Mouse (Mus musculus) heart, embryonic 15.5 days (tissue): ENCODE results near the gene Lim2. TPM values are rescaled to one million over a fixed set of nuclear protein-coding genes. Genes with fewer than 3 reads are reported as not detected.

ENCODE experiments used
- ATAC-seq: fragments of 200-750 bp; cut with Nextera tagmentation; replicated peaks from 2 replicates; pipeline ENCODE4 v1.8.0; 2017; ENCODE audit warnings: low read depth, moderate TSS enrichment; ENCODE audit not compliant: insufficient number of reproducible peaks, insufficient read depth, low FRiP score
- H3K27ac ChIP-seq: fragments of 300-500 bp; sonication (generic); 2 replicates; pipeline ENCODE4 v1.5.1; 2015; ENCODE audit warnings: mild to moderate bottlenecking, inconsistent platforms
- H3K27me3 ChIP-seq: fragments of 300-500 bp; sonication (generic); 2 replicates; pipeline ENCODE4 v1.6.1; 2015; ENCODE audit warnings: inconsistent platforms
- H3K36me3 ChIP-seq: fragments of 300-500 bp; sonication (generic); 2 replicates; pipeline ENCODE4 v1.6.1; 2015; ENCODE audit warnings: mild to moderate bottlenecking, inconsistent platforms
- H3K4me1 ChIP-seq: fragments of 300-500 bp; sonication (generic); replicated peaks from 2 replicates; pipeline ENCODE4 v1.6.1; 2015; ENCODE audit warnings: inconsistent platforms
- H3K4me2 ChIP-seq: fragments of 300-500 bp; sonication (generic); 2 replicates; pipeline ENCODE4 v1.6.1; 2015; ENCODE audit warnings: inconsistent platforms, mild to moderate bottlenecking, moderate library complexity
- H3K4me3 ChIP-seq: fragments of 300-500 bp; sonication (generic); 2 replicates; pipeline ENCODE4 v1.5.1; 2015; ENCODE audit warnings: mild to moderate bottlenecking, inconsistent platforms
- H3K9ac ChIP-seq: fragments of 300-500 bp; sonication (generic); 2 replicates; pipeline ENCODE4 v1.6.1; 2015; ENCODE audit warnings: mild to moderate bottlenecking, inconsistent platforms
- H3K9me3 ChIP-seq: fragments of 300-500 bp; sonication (generic); replicated peaks from 2 replicates; pipeline ENCODE4 v1.6.1; 2016; ENCODE audit warnings: inconsistent platforms
- WGBS: fragments of 180-500 bp; shearing (Covaris S2); methylation state at CpG from one replicate; pipeline ENCODE4 v1.1.7; 2015; ENCODE audit warnings: mixed read lengths; 5-methylcytosine and 5-hydroxymethylcytosine counted together
- polyA plus RNA-seq: library from polyadenylated mRNA; unstranded; fragments of >200 nt; fragmentation: Nextera tagmentation; extraction: Ambion mirVana; gene quantifications from 2 replicates; pipeline ENCODE4 v1.2.1, GENCODE M21; 2015

Gene Lim2
- polyA plus RNA-seq, 1 experiment from 2014 or later, result not detected

DNA sequence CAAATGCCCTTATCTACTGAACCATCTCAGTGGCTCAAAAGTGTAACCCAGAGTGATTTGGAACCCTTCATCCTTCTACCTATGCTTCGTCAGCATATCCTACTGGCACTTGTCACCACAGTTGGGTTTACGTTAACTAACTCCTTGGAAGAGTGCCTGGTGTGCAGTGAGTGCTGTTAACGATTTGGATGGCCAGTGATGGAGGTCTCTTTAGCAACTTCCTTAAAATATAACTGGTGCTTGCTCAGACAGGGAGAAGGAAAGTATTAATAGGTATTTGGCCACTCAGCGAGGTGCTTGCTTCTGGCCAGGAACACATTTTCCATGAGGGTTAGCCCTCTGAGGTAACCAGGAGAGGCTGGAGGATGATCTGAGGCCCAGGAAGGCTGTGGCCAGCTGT is 20.3 kb downstream of the Lim2 start:
- Histone ChIP-seq H3K36me3 (peaks cover 10% of the 10 kb centered on the region), H3K27me3 (no peaks in the 10 kb centered on the region), H3K9me3 (no peaks in the 10 kb centered on the region), H3K27ac (peak overlapping the region; percentile 69), H3K4me3 (no peak overlapping the region), H3K4me1 (peaks cover 53% of the 10 kb centered on the region), H3K9ac (no peak overlapping the region), H3K4me2 (no peak overlapping the region)
- ATAC-seq, result no peak
- WGBS, result 50% methylated on average over 4 of the region's 4 CpGs

DNA sequence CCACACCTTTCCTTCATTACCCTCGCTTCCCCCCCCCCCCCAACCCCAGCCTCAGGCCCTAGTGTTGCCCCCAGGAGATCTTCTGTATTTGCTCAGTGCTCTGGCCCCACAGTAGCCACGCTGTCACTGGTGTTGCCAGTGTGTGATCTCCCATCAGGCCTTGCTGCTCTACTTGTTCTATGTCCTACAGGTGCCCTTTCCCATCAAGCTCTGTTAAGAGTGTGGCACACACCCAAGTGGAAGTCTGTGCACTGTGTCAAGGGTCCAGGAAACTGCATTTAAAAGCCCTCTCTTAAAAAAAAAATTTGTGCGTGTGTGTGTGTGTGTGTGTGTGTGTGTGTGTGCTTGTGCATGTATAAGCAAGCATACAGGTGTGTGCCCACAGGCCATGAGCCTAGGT is 20.8 kb downstream of the Lim2 start:
- Histone ChIP-seq H3K27ac (peak overlapping the region; percentile 69), H3K36me3 (peaks cover 14% of the 10 kb centered on the region), H3K9ac (no peak overlapping the region), H3K4me2 (no peak overlapping the region), H3K4me1 (peaks cover 50% of the 10 kb centered on the region), H3K27me3 (no peaks in the 10 kb centered on the region), H3K9me3 (no peaks in the 10 kb centered on the region), H3K4me3 (no peak overlapping the region)
- 68% methylated on average over 2 of the region's 3 CpGs for WGBS
- no peak for ATAC-seq

DNA sequence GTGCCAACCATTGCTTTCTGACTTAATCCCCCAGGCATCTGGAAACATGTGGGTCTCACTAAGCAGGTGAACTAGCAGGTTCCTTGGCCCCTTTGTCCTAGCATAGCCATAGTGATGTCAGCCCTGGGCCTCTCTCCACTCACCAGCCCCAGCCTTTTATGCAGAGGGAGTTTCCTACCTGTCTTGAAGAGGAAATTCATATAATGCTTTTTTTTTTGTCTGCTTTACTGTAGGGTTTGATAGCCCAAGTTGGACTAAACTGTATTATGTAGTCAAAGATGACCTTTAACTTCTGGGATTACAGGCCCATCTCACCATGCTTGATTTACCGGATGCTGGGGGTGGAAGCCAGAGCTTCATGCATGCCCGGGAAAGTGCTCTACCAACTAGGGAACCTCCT is 22.3 kb downstream of the Lim2 start:
- Histone ChIP-seq H3K4me2 (no peak overlapping the region), H3K9ac (no peak overlapping the region), H3K27me3 (no peaks in the 10 kb centered on the region), H3K9me3 (no peaks in the 10 kb centered on the region), H3K4me1 (peaks cover 44% of the 10 kb centered on the region), H3K27ac (peak overlapping the region; percentile 69), H3K36me3 (peaks cover 29% of the 10 kb centered on the region), H3K4me3 (no peak overlapping the region)
- ATAC-seq, result no peak
- WGBS, result 90% methylated on average over 2 of the region's 2 CpGs

DNA sequence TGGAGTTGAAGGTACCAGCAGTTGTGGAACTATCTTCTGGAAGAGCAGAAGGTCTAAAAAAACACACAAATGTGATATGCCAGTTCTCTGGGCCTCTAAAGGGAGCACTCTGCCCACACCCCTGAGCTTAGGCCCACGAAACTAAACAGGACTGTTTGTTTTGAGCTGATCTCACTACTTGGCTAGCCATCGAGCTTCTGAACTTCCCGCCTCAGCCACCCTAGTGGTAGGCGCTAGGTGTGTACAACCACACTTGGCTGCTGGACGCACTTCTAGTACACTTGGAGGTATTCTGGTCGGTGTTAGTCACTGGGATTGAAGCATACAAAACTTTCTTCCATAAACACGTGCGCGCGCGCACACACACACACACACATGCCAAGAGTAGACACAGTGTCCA is 24.3 kb downstream of the Lim2 start:
- WGBS, result 90% methylated on average over 11 of the region's 11 CpGs
- no peak overlapping the region for H3K4me2 ChIP-seq
- no peak overlapping the region for H3K4me3 ChIP-seq
- ATAC-seq, result no peak
- no peaks in the 10 kb centered on the region for H3K9me3 ChIP-seq
- no peak overlapping the region for H3K27ac ChIP-seq
- peaks cover 28% of the 10 kb centered on the region for H3K4me1 ChIP-seq
- peaks cover 46% of the 10 kb centered on the region for H3K36me3 ChIP-seq
- no peaks in the 10 kb centered on the region for H3K27me3 ChIP-seq
- no peak overlapping the region for H3K9ac ChIP-seq

DNA sequence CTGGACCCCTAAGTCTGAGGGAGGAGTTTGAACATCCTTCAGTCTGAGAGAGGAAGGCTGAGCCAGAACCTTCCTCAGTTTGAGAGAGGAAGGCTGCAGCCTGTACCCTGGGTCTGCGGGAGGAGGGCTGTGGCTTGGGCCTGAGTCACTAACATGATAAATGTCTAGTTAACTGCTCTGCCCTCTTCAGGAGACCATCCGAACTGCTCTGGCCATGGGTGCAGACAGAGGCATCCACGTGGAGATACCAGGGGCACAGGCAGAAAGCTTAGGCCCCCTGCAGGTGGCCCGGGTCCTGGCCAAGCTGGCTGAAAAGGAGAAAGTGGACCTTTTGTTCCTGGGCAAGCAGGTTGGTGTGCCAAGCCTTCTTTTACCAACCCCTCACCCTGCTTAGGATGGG is 25.1 kb downstream of the Lim2 start:
- 50% methylated on average over 4 of the region's 4 CpGs for WGBS
- no peak; the same call in 1 of the 2 replicates for ATAC-seq
- H3K36me3 ChIP-seq, result peaks cover 55% of the 10 kb centered on the region
- H3K27me3 ChIP-seq, result no peaks in the 10 kb centered on the region
- no peak overlapping the region for H3K4me3 ChIP-seq
- H3K9me3 ChIP-seq, result no peaks in the 10 kb centered on the region
- peaks cover 24% of the 10 kb centered on the region for H3K4me1 ChIP-seq
- H3K4me2 ChIP-seq, result no peak overlapping the region
- H3K27ac ChIP-seq, result no peak overlapping the region
- no peak overlapping the region for H3K9ac ChIP-seq

DNA sequence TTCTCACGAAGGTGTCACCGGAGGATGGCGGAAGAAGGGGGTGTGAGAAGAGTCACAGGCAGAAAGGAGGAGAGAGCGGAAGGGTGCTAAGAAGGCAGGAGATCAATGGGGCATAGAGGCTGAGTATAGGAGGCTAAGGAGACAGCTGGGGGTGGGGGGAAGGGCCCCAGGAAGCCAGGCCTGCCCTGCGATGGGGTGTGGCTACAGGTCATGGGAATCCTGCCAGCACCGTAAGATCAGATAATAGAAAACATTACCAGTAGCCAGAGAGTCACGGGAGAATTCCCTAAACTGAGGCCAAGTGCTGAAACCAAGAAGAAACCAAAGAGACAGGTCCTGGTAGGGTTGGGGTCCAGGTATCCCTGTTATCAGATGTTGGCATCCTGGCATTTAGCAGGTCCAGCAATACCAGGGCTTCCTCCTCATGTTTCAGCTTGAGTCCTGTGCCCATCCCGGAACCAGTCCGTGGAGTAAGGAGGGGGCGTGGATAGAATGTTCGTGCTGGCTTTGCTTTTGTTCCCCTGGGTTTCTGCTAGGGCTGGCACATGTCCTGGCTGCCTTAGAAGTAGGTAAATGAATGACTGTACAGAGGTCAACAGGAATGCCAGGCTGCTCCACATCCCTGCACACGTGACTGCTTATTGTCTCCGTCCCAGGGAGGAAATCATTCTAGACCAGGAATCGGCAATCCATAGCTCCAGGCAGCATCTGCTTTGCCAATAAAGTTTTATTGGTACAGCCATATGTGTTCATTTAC is 26.3 kb downstream of the Lim2 start:
- Histone ChIP-seq H3K9ac (no peak overlapping the region), H3K27ac (no peak overlapping the region), H3K4me2 (no peak overlapping the region), H3K9me3 (no peaks in the 10 kb centered on the region), H3K4me1 (peaks cover 12% of the 10 kb centered on the region), H3K36me3 (peaks cover 57% of the 10 kb centered on the region), H3K4me3 (no peak overlapping the region), H3K27me3 (no peaks in the 10 kb centered on the region)
- WGBS, result 83% methylated on average over 14 of the region's 14 CpGs
- ATAC-seq, result no peak

DNA sequence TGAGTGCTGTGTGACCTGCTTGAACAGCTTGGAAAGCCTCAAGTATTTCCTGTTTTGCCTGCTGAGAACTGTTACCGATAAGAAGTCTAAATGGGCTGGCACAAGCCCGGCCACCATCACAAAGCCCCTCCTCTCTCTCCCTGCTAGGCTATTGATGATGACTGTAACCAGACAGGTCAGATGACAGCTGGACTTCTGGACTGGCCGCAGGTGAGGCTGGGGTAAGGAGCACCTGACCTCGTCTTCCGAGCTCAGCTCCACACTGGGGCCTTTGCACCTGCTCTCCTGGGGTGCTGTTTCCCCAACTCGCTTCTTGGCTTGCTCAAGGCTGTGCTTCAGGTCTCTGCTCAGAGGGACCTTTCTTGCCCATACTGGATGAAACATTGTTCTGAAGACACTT is 26.9 kb downstream of the Lim2 start:
- H3K4me1 ChIP-seq, result peaks cover 6% of the 10 kb centered on the region
- no peak overlapping the region for H3K27ac ChIP-seq
- WGBS, result 76% methylated on average over 6 of the region's 6 CpGs
- no peaks in the 10 kb centered on the region for H3K27me3 ChIP-seq
- no peaks in the 10 kb centered on the region for H3K9me3 ChIP-seq
- no peak overlapping the region for H3K4me2 ChIP-seq
- peaks cover 57% of the 10 kb centered on the region for H3K36me3 ChIP-seq
- H3K9ac ChIP-seq, result no peak overlapping the region
- H3K4me3 ChIP-seq, result no peak overlapping the region
- ATAC-seq, result no peak

DNA sequence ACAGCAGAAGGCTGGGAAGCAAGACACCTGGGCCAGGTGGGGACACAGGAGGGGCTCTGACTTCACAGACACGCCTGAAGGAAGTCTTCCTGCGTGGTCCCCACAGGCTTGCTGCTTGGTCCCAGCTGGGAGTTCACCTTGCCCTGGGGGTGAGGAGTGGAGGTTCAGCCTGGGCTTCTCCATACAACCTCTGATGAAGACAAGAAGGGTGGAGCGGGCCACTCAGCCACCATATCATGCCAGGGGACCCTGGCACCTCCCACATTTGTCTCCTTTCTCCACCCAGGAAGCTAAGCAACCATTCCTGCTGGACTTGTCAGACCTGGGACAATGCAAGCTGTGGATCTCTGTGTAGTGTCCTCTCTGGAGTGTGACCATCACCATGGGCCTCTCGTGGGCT is 35.4 kb downstream of the Lim2 start, which contains the start of gene Vsig10l:
Vsig10l (plus strand) TSS at position 301 of the 400 bp plus-strand sequence.
- 57% methylated on average over 4 of the region's 4 CpGs for WGBS
- no peak within 1 kb of the TSS for H3K4me2 ChIP-seq
- no peak within 1 kb of the TSS for H3K27ac ChIP-seq
- H3K27me3 ChIP-seq, result peaks cover 10% of the 10 kb centered on the region
- ATAC-seq, result no peak
- H3K4me1 ChIP-seq, result peaks cover 18% of the 10 kb centered on the region
- H3K9ac ChIP-seq, result no peak within 1 kb of the TSS
- H3K9me3 ChIP-seq, result no peaks in the 10 kb centered on the region
- H3K4me3 ChIP-seq, result no peak within 1 kb of the TSS
- H3K36me3 ChIP-seq, result no peaks in the 10 kb centered on the region; the same call in 1 of the 2 replicates

DNA sequence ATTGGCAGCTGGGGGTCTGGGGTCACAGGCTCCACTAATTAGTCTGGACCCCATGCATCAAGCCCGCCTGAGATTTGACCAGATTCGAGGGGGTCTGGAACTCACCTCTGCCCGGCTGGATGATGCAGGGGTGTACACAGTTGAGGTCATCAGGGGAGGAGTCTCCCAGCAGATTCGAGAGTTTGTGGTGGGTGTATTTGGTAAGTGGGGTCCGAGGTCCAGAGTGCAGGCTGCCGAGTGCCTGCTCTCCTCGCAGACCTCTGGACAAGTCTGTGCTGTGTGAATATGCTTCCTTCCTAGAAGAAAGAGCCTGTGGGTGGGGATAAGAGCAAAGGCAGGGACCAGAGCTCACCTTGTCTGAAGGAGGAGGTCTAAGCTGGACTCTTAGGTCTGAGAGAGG is 36.5 kb downstream of the Lim2 start:
- ATAC-seq, result no peak
- Histone ChIP-seq H3K4me1 (peaks cover 18% of the 10 kb centered on the region), H3K9me3 (no peaks in the 10 kb centered on the region), H3K27me3 (peaks cover 10% of the 10 kb centered on the region), H3K27ac (no peak overlapping the region), H3K9ac (no peak overlapping the region), H3K36me3 (no peaks in the 10 kb centered on the region), H3K4me2 (no peak overlapping the region), H3K4me3 (no peak overlapping the region)
- WGBS, result 71% methylated on average over 7 of the region's 7 CpGs

DNA sequence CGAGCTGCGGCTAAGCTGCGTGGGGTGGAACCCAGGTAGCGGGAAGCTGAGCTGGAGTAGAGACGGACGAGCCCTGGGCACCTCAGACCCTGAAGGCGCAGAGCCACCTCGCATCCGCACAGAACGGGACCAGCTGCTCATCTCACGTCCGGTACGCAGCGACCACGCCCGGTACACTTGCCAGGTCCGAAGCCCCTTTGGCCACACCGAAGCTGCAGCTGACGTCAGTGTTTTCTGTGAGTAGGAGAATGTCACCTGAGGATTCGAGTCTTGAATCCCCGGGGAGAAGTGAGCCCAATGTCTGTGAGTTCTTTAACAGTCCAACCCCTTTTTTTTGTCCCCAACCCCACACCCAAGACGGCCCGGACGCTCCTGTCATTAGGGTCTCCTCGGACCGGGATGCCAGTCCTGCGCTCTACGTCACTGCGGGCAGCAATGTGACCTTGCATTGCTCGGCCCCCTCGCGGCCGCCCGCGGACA is 37.4 kb downstream of the Lim2 start:
- H3K36me3 ChIP-seq, result no peaks in the 10 kb centered on the region
- H3K9ac ChIP-seq, result peak overlapping the region; percentile 55
- WGBS, result 6% methylated on average over 35 of the region's 35 CpGs
- H3K27ac ChIP-seq, result no peak overlapping the region
- no peaks in the 10 kb centered on the region for H3K9me3 ChIP-seq
- peak overlapping the region; percentile 58 for H3K4me3 ChIP-seq
- peaks cover 16% of the 10 kb centered on the region for H3K4me1 ChIP-seq
- peaks cover 10% of the 10 kb centered on the region for H3K27me3 ChIP-seq
- H3K4me2 ChIP-seq, result peak overlapping the region; percentile 89
- peak; percentile 63; the same call in 1 of the 2 replicates for ATAC-seq

DNA sequence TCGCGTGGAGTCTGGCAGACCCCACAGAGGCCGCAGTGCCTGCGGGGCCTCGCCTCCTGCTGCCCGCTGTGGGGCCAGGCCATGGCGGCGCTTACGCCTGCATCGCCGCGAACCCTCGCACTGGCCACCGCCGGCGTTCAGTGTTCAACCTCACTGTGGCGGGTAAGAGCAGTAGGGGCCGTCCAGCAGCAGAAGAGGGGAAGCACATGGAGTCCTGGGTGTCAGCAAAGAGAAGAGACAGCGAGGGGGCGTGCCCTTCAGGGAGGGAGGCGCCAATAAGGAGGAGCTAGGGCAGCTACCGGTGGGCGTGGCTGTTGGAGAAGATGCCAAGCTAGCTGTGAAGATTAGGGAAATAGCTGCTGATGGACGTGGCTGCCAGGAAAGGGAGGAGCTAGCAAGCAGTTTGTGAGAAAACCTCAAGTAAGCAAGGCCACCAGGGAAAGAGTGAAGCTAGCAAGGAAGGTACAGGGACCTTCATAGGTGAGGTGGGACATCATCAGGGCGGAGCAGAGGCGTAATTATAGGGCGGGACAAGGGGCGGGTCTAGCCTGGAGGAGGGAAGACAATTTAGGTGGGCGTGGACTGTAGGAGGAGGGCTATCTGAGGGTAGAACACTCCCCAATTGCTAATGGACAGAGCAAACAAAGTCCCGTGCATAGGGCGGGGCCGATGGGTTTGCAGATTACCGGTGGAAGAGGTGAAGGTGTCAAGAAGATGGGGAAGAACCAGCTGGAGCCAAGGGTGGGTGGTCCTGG is 38.1 kb downstream of the Lim2 start:
- peaks cover 15% of the 10 kb centered on the region for H3K4me1 ChIP-seq
- no peaks in the 10 kb centered on the region for H3K9me3 ChIP-seq
- H3K27ac ChIP-seq, result 0 out of 2 replicates have a peak overlapping the region, but pooled peaks have one; percentile 33
- 2% methylated on average over 33 of the region's 33 CpGs for WGBS
- H3K27me3 ChIP-seq, result peaks cover 10% of the 10 kb centered on the region
- H3K4me3 ChIP-seq, result peak overlapping the region; percentile 58
- peak; percentile 82 for ATAC-seq
- H3K36me3 ChIP-seq, result no peaks in the 10 kb centered on the region
- H3K4me2 ChIP-seq, result peak overlapping the region; percentile 89
- H3K9ac ChIP-seq, result peak overlapping the region; percentile 55
